Mouse (Mus musculus) kidney, embryonic 16.5 days (tissue): Measurements from ENCODE around the gene Hist2h3c2. TPM values are rescaled to one million over a fixed set of nuclear protein-coding genes. Genes with fewer than 3 reads are reported as not detected.
"Not testable (repeated sequence)": the region's sequence is repeated elsewhere in the genome, so short reads cannot be mapped to it uniquely, and the experiment has no call there.

Source experiments
- ATAC-seq: fragments of 200-750 bp; cut with Nextera tagmentation; 2 replicates; pipeline ENCODE4 v1.8.0; 2017; ENCODE audit warnings: moderate TSS enrichment; ENCODE audit not compliant: low FRiP score, low TSS enrichment
- H3K27ac ChIP-seq: fragments of 300-500 bp; sonication (generic); 2 replicates; pipeline ENCODE4 v1.5.1; 2014; ENCODE audit warnings: low read length
- H3K27me3 ChIP-seq: fragments of 300-500 bp; sonication (generic); 2 replicates; pipeline ENCODE4 v1.6.1; 2014; ENCODE audit warnings: low read length, control low read depth, mixed read lengths; ENCODE audit not compliant: insufficient read depth
- H3K36me3 ChIP-seq: fragments of 300-500 bp; sonication (generic); 2 replicates; pipeline ENCODE4 v1.6.1; 2014; ENCODE audit warnings: low read length, control low read depth, mixed read lengths; ENCODE audit not compliant: insufficient read depth
- H3K4me1 ChIP-seq: fragments of 300-500 bp; sonication (generic); 2 replicates; pipeline ENCODE4 v1.6.1; 2014; ENCODE audit warnings: low read length, control low read depth, mixed read lengths; ENCODE audit not compliant: insufficient read depth
- H3K4me2 ChIP-seq: fragments of 300-500 bp; sonication (generic); replicated peaks from 2 replicates; pipeline ENCODE4 v1.6.1; 2014; ENCODE audit warnings: low read depth, low read length
- H3K4me3 ChIP-seq: fragments of 300-500 bp; sonication (generic); 2 replicates; pipeline ENCODE4 v1.5.1; 2014; ENCODE audit warnings: mild to moderate bottlenecking, low read length
- H3K9ac ChIP-seq: fragments of 300-500 bp; sonication (generic); replicated peaks from 2 replicates; pipeline ENCODE4 v1.6.1; 2014; ENCODE audit warnings: low read length
- H3K9me3 ChIP-seq: fragments of 300-500 bp; sonication (generic); 2 replicates; pipeline ENCODE4 v1.6.1; 2016; ENCODE audit warnings: low read length, control low read depth
- WGBS: fragments of 180-500 bp; shearing (Covaris S2); extraction: QIAGEN DNeasy Blood & Tissue Kit; methylation state at CpG from one replicate; pipeline ENCODE4 v1.1.7; 2014; 5-methylcytosine and 5-hydroxymethylcytosine counted together
- polyA plus RNA-seq: library from polyadenylated mRNA; unstranded; fragments of >200 nt; fragmentation: Nextera tagmentation; extraction: Ambion mirVana; gene quantifications from 2 replicates; pipeline ENCODE4 v1.2.1, GENCODE M21; 2015

Gene Hist2h3c2
- polyA plus RNA-seq, 1 experiment from 2014 or later: 3.7 TPM

GRCm38 (mm10) chr3:96247356-96248140 lies 8.6 kb upstream of the Hist2h3c2 start:
- H3K9ac ChIP-seq: peak overlapping the region; percentile 72
- 5% methylated on average over 11 of the region's 11 CpGs for WGBS
- peak overlapping the region; percentile 75 for H3K27ac ChIP-seq
- H3K4me1 ChIP-seq: peaks cover 37% of the 10 kb centered on the region
- peak overlapping the region; percentile 55 for H3K4me2 ChIP-seq
- H3K9me3 ChIP-seq: no peaks in the 10 kb centered on the region
- H3K4me3 ChIP-seq: peak overlapping the region; percentile 49
- no peaks in the 10 kb centered on the region for H3K36me3 ChIP-seq
- ATAC-seq: no peak
- H3K27me3 ChIP-seq: no peaks in the 10 kb centered on the region

GRCm38 (mm10) chr3:96246427-96246856 lies 7.5 kb upstream of the Hist2h3c2 start, which contains the start of gene Hist2h3c1:
Hist2h3c1 (plus strand) TSS chr3:96246685.
- 0% methylated on average over 1 of the region's 47 CpGs for WGBS
- Histone ChIP-seq H3K4me2 (peak within 1 kb of the TSS; percentile 55), H3K27ac (peak within 1 kb of the TSS; percentile 75), H3K9ac (peak within 1 kb of the TSS; percentile 72), H3K4me3 (peak within 1 kb of the TSS; percentile 49), H3K4me1 (peaks cover 37% of the 10 kb centered on the region)
- H3K9me3 ChIP-seq, H3K27me3 ChIP-seq, H3K36me3 ChIP-seq: not testable (repeated sequence)
- ATAC-seq: peak; percentile 96

- 0% methylated on average over 9 of the region's 21 CpGs for WGBS
- Histone ChIP-seq H3K4me2 (peak overlapping the region; percentile 23; the same call in 1 of the 2 replicates), H3K4me3 (peak overlapping the region; percentile 38), H3K4me1 (peaks cover 37% of the 10 kb centered on the region), H3K27ac (0 out of 2 replicates have a peak overlapping the region, but pooled peaks have one; percentile 58), H3K9ac (0 out of 2 replicates have a peak overlapping the region, but pooled peaks have one; percentile 55)
- H3K27me3 ChIP-seq, H3K9me3 ChIP-seq, H3K36me3 ChIP-seq, ATAC-seq: not testable (repeated sequence)
Measured at GRCm38 (mm10) chr3:96246018-96246417, 7.1 kb upstream of the Hist2h3c2 start.

GRCm38 (mm10) chr3:96245003-96245886 lies 6.3 kb upstream of the Hist2h3c2 start, which contains the start of gene Hist2h2aa1:
Hist2h2aa1 (plus strand) TSS chr3:96245497.
- ATAC-seq: peak; percentile 87
- peak within 1 kb of the TSS; percentile 87 for H3K9ac ChIP-seq

GRCm38 (mm10) chr3:96243921-96244572 lies 5.1 kb upstream of the Hist2h3c2 start:
- Histone ChIP-seq H3K4me2 (peak overlapping the region; percentile 63), H3K9ac (peak overlapping the region; percentile 87), H3K9me3 (no peaks in the 10 kb centered on the region), H3K36me3 (no peaks in the 10 kb centered on the region), H3K4me3 (peak overlapping the region; percentile 60; the same call in 1 of the 2 replicates), H3K4me1 (peaks cover 31% of the 10 kb centered on the region), H3K27me3 (no peaks in the 10 kb centered on the region), H3K27ac (peak overlapping the region; percentile 99)
- ATAC-seq: no peak
- 67% methylated on average over 7 of the region's 7 CpGs for WGBS

More at GRCm38 (mm10) chr3:96245003-96245886, 6.3 kb upstream of the Hist2h3c2 start, which contains the start of gene Hist2h2aa1:
- WGBS: under 1% methylated on average over 23 of the region's 88 CpGs
- Histone ChIP-seq H3K4me2 (peak within 1 kb of the TSS; percentile 63), H3K27ac (peak within 1 kb of the TSS; percentile 99), H3K4me3 (peak within 1 kb of the TSS; percentile 60), H3K4me1 (peaks cover 39% of the 10 kb centered on the region)
- H3K9me3 ChIP-seq, H3K27me3 ChIP-seq, H3K36me3 ChIP-seq: not testable (repeated sequence)

GRCm38 (mm10) chr3:96240799-96241197 lies 1.9 kb upstream of the Hist2h3c2 start:
- 77% methylated on average over 9 of the region's 9 CpGs for WGBS
- Histone ChIP-seq H3K4me3 (no peak overlapping the region), H3K9ac (peak overlapping the region; percentile 65; the same call in 1 of the 2 replicates), H3K36me3 (no peaks in the 10 kb centered on the region), H3K9me3 (no peaks in the 10 kb centered on the region), H3K27me3 (no peaks in the 10 kb centered on the region), H3K4me1 (peaks cover 36% of the 10 kb centered on the region), H3K4me2 (peak overlapping the region; percentile 24), H3K27ac (peak overlapping the region; percentile 88)
- ATAC-seq: no peak

GRCm38 (mm10) chr3:96239949-96240798 lies 1.2 kb upstream of the Hist2h3c2 start, which contains the start of gene Hist2h2aa2:
Hist2h2aa2 (minus strand) TSS chr3:96240276.
- H3K9ac ChIP-seq: peak within 1 kb of the TSS; percentile 65; the same call in 1 of the 2 replicates
- WGBS: 5% methylated on average over 23 of the region's 85 CpGs

GRCm38 (mm10) chr3:96237904-96238511 lies 919 bp downstream of the Hist2h3c2 start:
- H3K4me3 ChIP-seq: peak overlapping the region; percentile 63
- peak overlapping the region; percentile 70 for H3K4me2 ChIP-seq
- peak overlapping the region; percentile 82 for H3K9ac ChIP-seq
- peaks cover 23% of the 10 kb centered on the region for H3K4me1 ChIP-seq
- peak overlapping the region; percentile 87 for H3K27ac ChIP-seq
- no peaks in the 10 kb centered on the region for H3K9me3 ChIP-seq
- 2% methylated on average over 12 of the region's 12 CpGs for WGBS
- H3K36me3 ChIP-seq: no peaks in the 10 kb centered on the region
- ATAC-seq: no peak
- no peaks in the 10 kb centered on the region for H3K27me3 ChIP-seq

More at GRCm38 (mm10) chr3:96239949-96240798, 1.2 kb upstream of the Hist2h3c2 start, which contains the start of gene Hist2h2aa2:
- peak within 1 kb of the TSS; percentile 88 for H3K27ac ChIP-seq
- peaks cover 36% of the 10 kb centered on the region for H3K4me1 ChIP-seq
- H3K36me3 ChIP-seq, H3K9me3 ChIP-seq, H3K27me3 ChIP-seq: not testable (repeated sequence)
- peak; percentile 88 for ATAC-seq
- peak within 1 kb of the TSS; percentile 36 for H3K4me3 ChIP-seq
- H3K4me2 ChIP-seq: peak within 1 kb of the TSS; percentile 33
